Mouse (Mus musculus) MEL (cell line): Measurements from ENCODE around the gene BC029722. TPM values are rescaled to one million over a fixed set of nuclear protein-coding genes. Genes with fewer than 3 reads are reported as not detected.
A peak's percentile ranks its signal among the peaks of the same experiment; 100 is the strongest.

Experiments
- DNase-seq: peaks from one replicate; pipeline ENCODE4 v3.0.0; 2011; ENCODE audit warnings: low read depth, low spot score
- H3K27ac ChIP-seq: 2 replicates; pipeline ENCODE4 v1.5.1; 2012; ENCODE audit warnings: low read depth, mild to moderate bottlenecking, control low read depth, low read length, moderate library complexity; ENCODE audit not compliant: control insufficient read depth
- H3K27me3 ChIP-seq, 2 experiments: fragments of 150-350 bp in 1 of 2; sonication (generic) in 1 of 2; 2 replicates each; pipeline ENCODE4 v1.6.1; 2012; ENCODE audit warnings: low read length in 2 of 2, mild to moderate bottlenecking in 2 of 2, improper control_type of control experiment in 1 of 2, moderate library complexity in 1 of 2; ENCODE audit not compliant: insufficient read depth in 2 of 2, control insufficient read depth in 1 of 2
- H3K36me3 ChIP-seq, 2 experiments: 2 replicates each; pipeline ENCODE4 v1.6.1; 2012 to 2014; ENCODE audit warnings: low read length in 2 of 2, improper control_type of control experiment in 1 of 2, inconsistent platforms in 1 of 2, mild to moderate bottlenecking in 1 of 2; ENCODE audit not compliant: insufficient read depth in 2 of 2, control insufficient read depth in 1 of 2
- H3K4me1 ChIP-seq, 2 experiments: fragments of 150-350 bp in 1 of 2; sonication (generic) in 1 of 2; 2 replicates each; pipeline ENCODE4 v1.6.1; 2012; ENCODE audit warnings: low read length in 2 of 2, improper control_type of control experiment in 1 of 2, mild to moderate bottlenecking in 1 of 2; ENCODE audit not compliant: insufficient read depth in 2 of 2, control insufficient read depth in 1 of 2
- H3K4me3 ChIP-seq, 2 experiments: fragments of 150-350 bp in 1 of 2; sonication (generic) in 1 of 2; 2 replicates each; pipeline ENCODE4 v1.5.1; 2012; ENCODE audit warnings: low read depth in 2 of 2, low read length in 2 of 2, mild to moderate bottlenecking in 2 of 2, moderate library complexity in 2 of 2, control low read depth in 1 of 2, improper control_type of control experiment in 1 of 2; ENCODE audit not compliant: control insufficient read depth in 1 of 2, insufficient read depth in 1 of 2
- H3K79me2 ChIP-seq: 2 replicates; pipeline ENCODE4 v1.6.1; 2012; ENCODE audit warnings: mild to moderate bottlenecking, low read length, moderate library complexity; ENCODE audit not compliant: control insufficient read depth, poor library complexity, insufficient read depth
- H3K9ac ChIP-seq: 2 replicates; pipeline ENCODE4 v1.6.1; 2012; ENCODE audit warnings: low read depth, mild to moderate bottlenecking, control low read depth, low read length, moderate library complexity; ENCODE audit not compliant: control insufficient read depth, poor library complexity, severe bottlenecking
- H3K9me3 ChIP-seq: fragments of 150-350 bp; sonication (generic); replicated peaks from 2 replicates; pipeline ENCODE4 v1.6.1; 2012; ENCODE audit warnings: mild to moderate bottlenecking, low read length, improper control_type of control experiment, moderate library complexity; ENCODE audit not compliant: insufficient read depth
- CHD2 ChIP-seq: IDR thresholded peaks from 2 replicates; pipeline ENCODE4 v1.6.1; 2011; ENCODE audit warnings: low read length, improper control_type of control experiment
- CTCF ChIP-seq, 3 experiments: IDR thresholded peaks in 2 of 3; conservative IDR thresholded peaks in 1 of 3; 2 replicates each; pipeline ENCODE4 v1.5.1; 2011 to 2012; ENCODE audit warnings: low read length in 3 of 3, low read depth in 2 of 3, mild to moderate bottlenecking in 2 of 3, improper control_type of control experiment in 1 of 3, inconsistent platforms in 1 of 3, mixed read lengths in 1 of 3, moderate library complexity in 1 of 3; ENCODE audit not compliant: control insufficient read depth in 1 of 3, insufficient read depth in 1 of 3, poor library complexity in 1 of 3, severe bottlenecking in 1 of 3
- E2F4 ChIP-seq: IDR thresholded peaks from 2 replicates; pipeline ENCODE4 v1.6.1; 2011; ENCODE audit warnings: low read depth, low read length, improper control_type of control experiment, borderline replicate concordance
- ELF1 ChIP-seq: IDR thresholded peaks from 2 replicates; pipeline ENCODE4 v1.6.1; 2014; ENCODE audit warnings: low read depth, mild to moderate bottlenecking, inconsistent platforms, low read length, improper control_type of control experiment, moderate library complexity
- ETS1 ChIP-seq: IDR thresholded peaks from 2 replicates; pipeline ENCODE4 v1.6.1; 2012; ENCODE audit warnings: low read depth, mild to moderate bottlenecking, inconsistent platforms, low read length, improper control_type of control experiment, moderate library complexity
- GATA1 ChIP-seq: IDR thresholded peaks from 2 replicates; pipeline ENCODE4 v1.6.1; 2011; ENCODE audit warnings: low read depth, low read length, improper control_type of control experiment
- MXI1 ChIP-seq: IDR thresholded peaks from 2 replicates; pipeline ENCODE4 v1.6.1; 2011; ENCODE audit warnings: mild to moderate bottlenecking, low read depth, low read length, improper control_type of control experiment
- MYC ChIP-seq: IDR thresholded peaks from 2 replicates; pipeline ENCODE4 v1.6.1; 2011; ENCODE audit warnings: low read depth, mild to moderate bottlenecking, low read length, improper control_type of control experiment, moderate library complexity
- NELFE ChIP-seq: IDR thresholded peaks from 2 replicates; pipeline ENCODE4 v1.6.1; 2011; ENCODE audit warnings: low read depth, low read length, improper control_type of control experiment
- POLR2A ChIP-seq, 2 experiments: IDR thresholded peaks; 2 replicates each; pipeline ENCODE4 v1.6.1; 2011 to 2012; ENCODE audit warnings: low read length in 2 of 2, mild to moderate bottlenecking in 2 of 2, control low read depth in 1 of 2, improper control_type of control experiment in 1 of 2, low read depth in 1 of 2, moderate library complexity in 1 of 2; ENCODE audit not compliant: control insufficient read depth in 1 of 2, insufficient read depth in 1 of 2, poor library complexity in 1 of 2
- POLR2AphosphoS5 ChIP-seq: IDR thresholded peaks from 2 replicates; pipeline ENCODE4 v1.6.1; 2012; ENCODE audit warnings: low read depth, borderline replicate concordance, mild to moderate bottlenecking, inconsistent platforms, low read length, moderate library complexity, mixed read lengths
- RAD21 ChIP-seq: IDR thresholded peaks from 2 replicates; pipeline ENCODE4 v1.6.1; 2011; ENCODE audit warnings: mild to moderate bottlenecking, low read depth, low read length, improper control_type of control experiment
- SIN3A ChIP-seq: IDR thresholded peaks from 2 replicates; pipeline ENCODE4 v1.6.1; 2012; ENCODE audit warnings: low read length, improper control_type of control experiment, inconsistent platforms
- SMC3 ChIP-seq: IDR thresholded peaks from 2 replicates; pipeline ENCODE4 v1.6.1; 2011; ENCODE audit warnings: low read depth, low read length, improper control_type of control experiment
- USF1 ChIP-seq: IDR thresholded peaks from 2 replicates; pipeline ENCODE4 v1.6.1; 2014; ENCODE audit warnings: low read depth, mild to moderate bottlenecking, inconsistent platforms, low read length, improper control_type of control experiment, moderate library complexity
- USF2 ChIP-seq, 2 experiments: IDR thresholded peaks; 2 replicates each; pipeline ENCODE4 v1.6.1; 2011 to 2012; ENCODE audit warnings: improper control_type of control experiment in 2 of 2, low read length in 2 of 2, borderline replicate concordance in 1 of 2, inconsistent platforms in 1 of 2, low read depth in 1 of 2, mild to moderate bottlenecking in 1 of 2; ENCODE audit not compliant: insufficient read depth in 1 of 2
- ZC3H11A ChIP-seq: IDR thresholded peaks from 2 replicates; pipeline ENCODE4 v1.6.1; 2012; ENCODE audit warnings: low read depth, mild to moderate bottlenecking, inconsistent platforms, low read length, improper control_type of control experiment
- polyA plus RNA-seq, 2 experiments: library from polyadenylated mRNA; stranded (reverse) in 1 of 2; unstranded in 1 of 2; fragments of >175 nt in 1 of 2; fragments of >200 nt in 1 of 2; gene quantifications; 2 replicates each; pipeline versions ENCODE4 v1.2.1 to v1.2.4; 2012; ENCODE audit warnings: low replicate concordance in 2 of 2, low read depth in 1 of 2; ENCODE audit not compliant: insufficient read length in 2 of 2, insufficient read depth in 1 of 2, missing spikeins in 1 of 2
- total RNA-seq: library from RNA; depleted of rRNA; stranded (reverse); fragments of 300-350 nt; gene quantifications from 2 replicates; pipeline ENCODE4 v1.2.3, GENCODE M21; 2012

BC029722 gene
- total and polyA plus RNA-seq, 3 experiments: 5.9 to 19.7 TPM; not detected in 1

- Histone ChIP-seq H3K9ac (no peak overlapping the region), H3K9me3 (no peaks in the 10 kb centered on the region), H3K36me3 (no peaks in the 10 kb centered on the region), H3K27me3 (peaks cover 3 to 6% of the 10 kb centered on the region in 2 experiments), H3K4me3 (no peak overlapping the region), H3K27ac (no peak overlapping the region), H3K4me1 (peaks cover 0 to 7% of the 10 kb centered on the region in 2 experiments; a peak in 2 of 4 replicates), H3K79me2 (no peaks in the 10 kb centered on the region)
- DNase-seq: no peak
- TF ChIP-seq ELF1 (no peak), NELFE (no peak), ETS1 (no peak), CHD2 (no peak), USF2 (IDR thresholded peaks at IDR 0.05; ENCODE audit: borderline replicate concordance in 1 of 2, insufficient read depth in 1 of 2, low read depth in 1 of 2, low read length in 2 of 2) (no peak), ZC3H11A (no peak), GATA1 (no peak)
These were observed 15.2 kb downstream of the BC029722 start for GRCm38 (mm10) chr2:155804053-155804452.

DNA sequence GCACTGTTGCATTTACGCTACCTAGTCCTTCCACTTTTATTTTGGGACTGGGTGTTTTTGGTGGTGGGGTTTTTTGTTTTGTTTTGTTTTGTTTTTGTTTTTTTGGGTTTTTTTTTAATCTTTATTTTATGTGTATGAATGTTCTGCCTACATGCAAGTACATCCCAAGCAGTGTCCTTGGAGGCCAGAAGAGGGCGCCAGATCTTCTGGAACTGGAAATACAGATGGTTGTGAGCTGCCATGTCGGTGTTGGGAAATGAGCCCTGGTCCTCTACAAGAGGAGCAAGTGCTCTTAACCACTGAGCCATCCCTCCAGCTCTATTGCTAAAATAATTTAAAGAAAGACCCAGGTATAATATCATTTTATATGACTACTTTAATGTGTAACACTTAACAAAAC lies 16.5 kb downstream of the BC029722 start:
- Histone ChIP-seq H3K9me3 (no peaks in the 10 kb centered on the region), H3K9ac (no peak overlapping the region), H3K27me3 (peaks cover 6 to 17% of the 10 kb centered on the region in 2 experiments), H3K27ac (no peak overlapping the region), H3K36me3 (no peaks in the 10 kb centered on the region), H3K4me1 (0 out of 4 replicates have a peak, but pooled peaks cover 0 to 4% of the 10 kb centered on the region in 2 experiments), H3K79me2 (no peaks in the 10 kb centered on the region), H3K4me3 (no peak overlapping the region)
- peak; percentile 82 for DNase-seq
- no peak for TF ChIP-seq SIN3A
- TF ChIP-seq POLR2AphosphoS5: no peak
- no peak for TF ChIP-seq E2F4
- TF ChIP-seq USF1: no peak
- no peak for TF ChIP-seq POLR2A (IDR thresholded peaks at IDR 0.05; ENCODE audit: control insufficient read depth in 1 of 2, insufficient read depth in 1 of 2, low read depth in 1 of 2, low read length in 2 of 2, poor library complexity in 1 of 2)
- no peak for TF ChIP-seq USF2 (IDR thresholded peaks at IDR 0.05; ENCODE audit: borderline replicate concordance in 1 of 2, insufficient read depth in 1 of 2, low read depth in 1 of 2, low read length in 2 of 2)
- peak; percentile 51 for TF ChIP-seq RAD21
- no peak for TF ChIP-seq MYC
- 0 out of 2 replicates have a peak, but pooled peaks have one; percentile 31 for TF ChIP-seq ZC3H11A
- TF ChIP-seq CHD2: no peak
- TF ChIP-seq MXI1: no peak
- TF ChIP-seq CTCF (IDR thresholded peaks at IDR 0.05 in 2 of 3, conservative IDR thresholded peaks at IDR 0.05 in 1 of 3; ENCODE audit: control insufficient read depth in 1 of 3, insufficient read depth in 1 of 3, low read depth in 2 of 3, low read length in 3 of 3, poor library complexity in 1 of 3, severe bottlenecking in 1 of 3): peak; percentile 68 to 74 (median 69)
- peak; percentile 70 for TF ChIP-seq SMC3
